In the genomic region with DNA sequence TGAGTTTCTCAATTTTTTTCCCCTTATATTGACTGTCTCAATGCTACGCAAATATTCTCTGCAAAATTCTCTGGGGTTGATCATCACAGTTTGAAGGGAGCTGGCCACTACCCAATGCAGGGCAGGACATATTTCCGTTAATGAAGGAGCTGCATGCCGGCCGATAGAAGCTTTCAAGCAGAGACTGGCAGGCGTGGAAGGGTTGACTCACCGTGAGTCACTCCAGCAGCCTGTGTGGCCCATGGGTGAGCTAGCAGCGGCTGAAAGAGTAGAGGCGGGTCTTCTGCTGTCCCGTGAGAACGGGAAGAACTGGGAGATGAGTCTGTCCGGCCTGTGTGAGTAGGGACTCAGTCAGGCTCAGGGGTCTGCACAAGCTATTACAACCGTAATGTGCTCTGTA, we compare ENCODE assay signal across 9 mouse cellular contexts. TPM values are rescaled to one million over a fixed set of nuclear protein-coding genes. Genes with fewer than 3 reads are reported as not detected.
A peak's percentile ranks its signal among the peaks of the same experiment; 100 is the strongest.
DNase-seq lines count a peak whose midpoint lies in the region; ATAC-seq and TF ChIP-seq lines count a peak whose summit lies in the region.
"Had no signal": no experiment of that assay in that cellular context is flagged by ENCODE, and none has a peak within 500 bp of the region (broad histone marks: within the 10 kb centered on the region; RNA-seq: fewer than 3 reads in every experiment).

No protein-coding gene starts in this region.

- TF ChIP-seq EP300 in lung, postnatal 0 days (IDR thresholded peaks at IDR 0.05): no peak

- no peak for TF ChIP-seq CTCF in lung, postnatal 0 days (IDR thresholded peaks at IDR 0.05)
- no peak for TF ChIP-seq CTCF in lung, adult 2 months (IDR thresholded peaks at IDR 0.05; ENCODE audit: insufficient read depth, low read length)

- H3K36me3 ChIP-seq in lung, postnatal 0 days (ENCODE audit: insufficient read depth, low read length): no peaks in the 10 kb centered on the region
- no peaks in the 10 kb centered on the region for H3K36me3 ChIP-seq in kidney, embryonic 14.5 days (ENCODE audit: control insufficient read depth, insufficient read depth, low read length)
- no peaks in the 10 kb centered on the region for H3K36me3 ChIP-seq in liver, embryonic 12.5 days

- DNase-seq in lung, postnatal 0 days (ENCODE audit: low spot score): peak; percentile 57
- no peak for DNase-seq in lung, adult 2 months
- DNase-seq in R1 (ENCODE audit: low read depth, low spot score): peak; percentile 6
- DNase-seq in gastrocnemius, postnatal 14 days: peak; percentile 55
- peak; percentile 38 for DNase-seq in skeletal muscle tissue, adult 2 months (ENCODE audit: low read depth, low spot score)

- H3K27ac ChIP-seq in lung, postnatal 0 days (ENCODE audit: low read length): no peak overlapping the region
- no peak overlapping the region for H3K27ac ChIP-seq in kidney, embryonic 14.5 days (ENCODE audit: low read depth, low read length)
- H3K27ac ChIP-seq in liver, embryonic 12.5 days: no peak overlapping the region
- H3K27ac ChIP-seq: heart, adult 2 months had no signal

- H3K9me3 ChIP-seq in lung, postnatal 0 days (ENCODE audit: low read length): no peaks in the 10 kb centered on the region
- H3K9me3 ChIP-seq in kidney, embryonic 14.5 days (ENCODE audit: control insufficient read depth, low read length): no peaks in the 10 kb centered on the region
- H3K9me3 ChIP-seq in liver, embryonic 12.5 days (replicated peaks): no peaks in the 10 kb centered on the region

- 65% methylated on average over 12 of the region's 12 CpGs for WGBS in lung, postnatal 0 days
- 61% methylated on average over 12 of the region's 12 CpGs for WGBS in lung, adult 2 months
- 82% methylated on average over 12 of the region's 12 CpGs for WGBS in kidney, embryonic 14.5 days
- WGBS in liver, embryonic 12.5 days (ENCODE audit: insufficient replicate concordance): 52% methylated on average over 12 of the region's 12 CpGs

- TF ChIP-seq POLR2A in lung, adult 2 months (IDR thresholded peaks at IDR 0.05; ENCODE audit: borderline replicate concordance, extremely low read depth, low read depth, low read length): no peak

- H3K27me3 ChIP-seq in lung, postnatal 0 days (replicated peaks; ENCODE audit: insufficient read depth, low read length): no peaks in the 10 kb centered on the region
- H3K27me3 ChIP-seq in kidney, embryonic 14.5 days (ENCODE audit: control insufficient read depth, insufficient read depth, low read length): no peaks in the 10 kb centered on the region
- H3K27me3 ChIP-seq in liver, embryonic 12.5 days (replicated peaks): no peaks in the 10 kb centered on the region

- no peak overlapping the region for H3K4me3 ChIP-seq in lung, postnatal 0 days (ENCODE audit: low read depth, low read length)
- no peak overlapping the region for H3K4me3 ChIP-seq in lung, adult 2 months (replicated peaks; ENCODE audit: extremely low read depth, low read depth, low read length)
- no peak overlapping the region for H3K4me3 ChIP-seq in kidney, embryonic 14.5 days (ENCODE audit: low read length)
- no peak overlapping the region for H3K4me3 ChIP-seq in liver, embryonic 12.5 days
- H3K4me3 ChIP-seq: heart, adult 2 months had no signal

- H3K9ac ChIP-seq in lung, postnatal 0 days (replicated peaks; ENCODE audit: low read depth): no peak overlapping the region
- H3K9ac ChIP-seq in kidney, embryonic 14.5 days (ENCODE audit: low read depth, low read length): no peak overlapping the region
- no peak overlapping the region for H3K9ac ChIP-seq in liver, embryonic 12.5 days

- intact Hi-C loops in gastrocnemius, postnatal 14 days (cut with DNase I; ENCODE audit: low total_unique reads): no loop called here

- peak; percentile 56 for ATAC-seq in lung, postnatal 0 days
- no peak for ATAC-seq in kidney, embryonic 14.5 days (ENCODE audit: low FRiP score, low TSS enrichment)
- no peak for ATAC-seq in monocyte, adult 5-6 weeks (replicated peaks; ENCODE audit: insufficient number of reproducible peaks, low FRiP score, low TSS enrichment, poor library complexity, severe bottlenecking)
- no peak for ATAC-seq in liver, embryonic 12.5 days

- H3K4me2 ChIP-seq in lung, postnatal 0 days (replicated peaks; ENCODE audit: low read depth, low read length): no peak overlapping the region
- no peak overlapping the region for H3K4me2 ChIP-seq in kidney, embryonic 14.5 days (replicated peaks; ENCODE audit: low read depth, low read length)
- no peak overlapping the region for H3K4me2 ChIP-seq in liver, embryonic 12.5 days

- H3K4me1 ChIP-seq in lung, postnatal 0 days (ENCODE audit: insufficient read depth, low read depth, low read length): no peaks in the 10 kb centered on the region
- H3K4me1 ChIP-seq in lung, adult 2 months (ENCODE audit: control insufficient read depth, insufficient read depth, low read length): no peaks in the 10 kb centered on the region
- H3K4me1 ChIP-seq in kidney, embryonic 14.5 days (ENCODE audit: control insufficient read depth, insufficient read depth, low read length): no peaks in the 10 kb centered on the region
- H3K4me1 ChIP-seq in liver, embryonic 12.5 days: no peaks in the 10 kb centered on the region

RNA-seq across cellular contexts. Expression of a gene that starts 23.6 kb away (rescaled TPM):
- 2.4 and 4.2 TPM in 2 replicates for polyA plus RNA-seq in lung, postnatal 0 days (2015; fragmentation: Nextera tagmentation; extraction: Ambion mirVana)
- polyA plus RNA-seq in lung, adult 2 months (2012; rRNA removed): 0.80 and 1.3 TPM in 2 replicates
- total RNA-seq in gastrocnemius, postnatal 14 days (2021): 1 to 10 TPM; 3.1 to 3.9 TPM
- polyA plus RNA-seq in kidney, embryonic 14.5 days (2014; fragmentation: Nextera tagmentation; extraction: Ambion mirVana): 3.0 and 4.5 TPM in 2 replicates
- total RNA-seq in monocyte, adult 5-6 weeks (2017): 128 to 196 TPM (median 161 TPM) in 3 replicates
- 1.3 and 1.6 TPM in 2 replicates for polyA plus RNA-seq in liver, embryonic 12.5 days (2016; fragmentation: Nextera tagmentation; extraction: Ambion mirVana)
